ENCODE assay signal across 19 mouse cellular contexts in genomic region chr3:38776743-38777366, GRCm38 (mm10).
DNase-seq lines count a peak whose midpoint lies in the region; ATAC-seq and TF ChIP-seq lines count a peak whose summit lies in the region.
"Had no signal": no experiment of that assay in that cellular context is flagged by ENCODE, and none has a peak within 500 bp of the region (broad histone marks: within the 10 kb centered on the region; RNA-seq: fewer than 3 reads in every experiment).

No protein-coding gene starts in this region.

- no peak overlapping the region; the same call in 1 of the 2 replicates for H3K27ac ChIP-seq in forebrain, embryonic 13.5 days
- H3K27ac ChIP-seq in forebrain, postnatal 0 days (ENCODE audit: low read depth, low read length) = no peak overlapping the region
- no peak overlapping the region for H3K27ac ChIP-seq in neural tube, embryonic 12.5 days
- no peak overlapping the region for H3K27ac ChIP-seq in forebrain, embryonic 15.5 days (replicated peaks)
- H3K27ac ChIP-seq in midbrain, embryonic 15.5 days = 0 out of 2 replicates have a peak overlapping the region, but pooled peaks have one; percentile 28
- no peak overlapping the region for H3K27ac ChIP-seq in layer of hippocampus, adult 2 months
- H3K27ac ChIP-seq: heart, embryonic 13.5 days; liver, embryonic 12.5 days had no signal

- no peaks in the 10 kb centered on the region for H3K9me3 ChIP-seq in forebrain, embryonic 13.5 days (replicated peaks)
- H3K9me3 ChIP-seq in forebrain, postnatal 0 days (ENCODE audit: low read length) = no peaks in the 10 kb centered on the region
- no peaks in the 10 kb centered on the region for H3K9me3 ChIP-seq in neural tube, embryonic 12.5 days
- no peaks in the 10 kb centered on the region for H3K9me3 ChIP-seq in forebrain, embryonic 15.5 days
- no peaks in the 10 kb centered on the region for H3K9me3 ChIP-seq in midbrain, embryonic 15.5 days
- H3K9me3 ChIP-seq: heart, embryonic 13.5 days; liver, embryonic 12.5 days had no signal

- ATAC-seq in forebrain, embryonic 13.5 days = peak; percentile 86; the same call in 1 of the 2 replicates
- no peak for ATAC-seq in forebrain, postnatal 0 days
- ATAC-seq in neural tube, embryonic 12.5 days (ENCODE audit: low FRiP score, low read depth) = peak; percentile 63; the same call in 1 of the 2 replicates
- ATAC-seq in forebrain, embryonic 15.5 days (replicated peaks) = peak; percentile 43; the same call in 1 of the 2 replicates
- peak; percentile 75 for ATAC-seq in midbrain, embryonic 15.5 days (replicated peaks)
- ATAC-seq: liver, embryonic 12.5 days had no signal

- TF ChIP-seq CTCF in forebrain, postnatal 0 days (IDR thresholded peaks at IDR 0.05; ENCODE audit: low read depth) = no peak
- TF ChIP-seq CTCF in layer of hippocampus, adult 2 months (conservative IDR thresholded peaks at IDR 0.05) = no peak

- H3K27me3 ChIP-seq in forebrain, embryonic 13.5 days = no peaks in the 10 kb centered on the region
- H3K27me3 ChIP-seq in forebrain, postnatal 0 days (ENCODE audit: insufficient read depth, low read length) = no peaks in the 10 kb centered on the region
- no peaks in the 10 kb centered on the region for H3K27me3 ChIP-seq in neural tube, embryonic 12.5 days (replicated peaks)
- no peaks in the 10 kb centered on the region for H3K27me3 ChIP-seq in forebrain, embryonic 15.5 days
- H3K27me3 ChIP-seq in midbrain, embryonic 15.5 days (replicated peaks) = no peaks in the 10 kb centered on the region
- H3K27me3 ChIP-seq: CH12.LX; heart, embryonic 13.5 days; liver, embryonic 12.5 days had no signal

- H3K4me1 ChIP-seq in forebrain, embryonic 13.5 days = peaks cover 8% of the 10 kb centered on the region
- no peaks in the 10 kb centered on the region for H3K4me1 ChIP-seq in forebrain, postnatal 0 days (ENCODE audit: insufficient read depth)
- peaks cover 3% of the 10 kb centered on the region; the same call in 1 of the 2 replicates for H3K4me1 ChIP-seq in neural tube, embryonic 12.5 days
- no peaks in the 10 kb centered on the region for H3K4me1 ChIP-seq in forebrain, embryonic 15.5 days
- H3K4me1 ChIP-seq in midbrain, embryonic 15.5 days = peaks cover 7% of the 10 kb centered on the region; the same call in 1 of the 2 replicates
- H3K4me1 ChIP-seq: heart, embryonic 13.5 days; liver, embryonic 12.5 days had no signal

- no peaks in the 10 kb centered on the region for H3K36me3 ChIP-seq in forebrain, embryonic 13.5 days (ENCODE audit: poor library complexity, severe bottlenecking)
- no peaks in the 10 kb centered on the region for H3K36me3 ChIP-seq in forebrain, postnatal 0 days (ENCODE audit: insufficient read depth)
- no peaks in the 10 kb centered on the region for H3K36me3 ChIP-seq in neural tube, embryonic 12.5 days
- no peaks in the 10 kb centered on the region for H3K36me3 ChIP-seq in forebrain, embryonic 15.5 days
- no peaks in the 10 kb centered on the region for H3K36me3 ChIP-seq in midbrain, embryonic 15.5 days (replicated peaks)
- H3K36me3 ChIP-seq: heart, embryonic 13.5 days; liver, embryonic 12.5 days had no signal

- no peak overlapping the region for H3K4me3 ChIP-seq in forebrain, embryonic 13.5 days
- no peak overlapping the region for H3K4me3 ChIP-seq in forebrain, postnatal 0 days (ENCODE audit: low read depth, low read length)
- no peak overlapping the region for H3K4me3 ChIP-seq in neural tube, embryonic 12.5 days
- H3K4me3 ChIP-seq in forebrain, embryonic 15.5 days = no peak overlapping the region
- no peak overlapping the region for H3K4me3 ChIP-seq in midbrain, embryonic 15.5 days
- no peak overlapping the region for H3K4me3 ChIP-seq in layer of hippocampus, adult 2 months
- H3K4me3 ChIP-seq: heart, embryonic 13.5 days; liver, embryonic 12.5 days had no signal

- no peak overlapping the region for H3K9ac ChIP-seq in forebrain, embryonic 13.5 days
- H3K9ac ChIP-seq in forebrain, postnatal 0 days = no peak overlapping the region
- H3K9ac ChIP-seq in neural tube, embryonic 12.5 days = no peak overlapping the region
- H3K9ac ChIP-seq in forebrain, embryonic 15.5 days (replicated peaks) = no peak overlapping the region
- H3K9ac ChIP-seq in midbrain, embryonic 15.5 days = no peak overlapping the region
- H3K9ac ChIP-seq: heart, embryonic 13.5 days; liver, embryonic 12.5 days had no signal

- no peak for DNase-seq in forebrain, postnatal 0 days
- DNase-seq in neural tube, embryonic 10.5 days (ENCODE audit: extremely low spot score, low spot score) = no peak
- DNase-seq in layer of hippocampus, adult 2 months (ENCODE audit: low spot score in 2 of 2) = no peak
- no peak for DNase-seq in left cerebral cortex, adult 9 months (ENCODE audit: low spot score in 2 of 2)
- DNase-seq: cerebellum, adult 9-11 months; heart, postnatal 36 days; kidney, adult 9 months; kidney, postnatal 25 days; layer of hippocampus, adult 9-11 months; lung, adult 2 months; lung, postnatal 36 days; thymus, postnatal 36 days had no signal

- 40% methylated on average over 4 of the region's 4 CpGs for WGBS in forebrain, embryonic 13.5 days
- WGBS in forebrain, postnatal 0 days = 52% methylated on average over 4 of the region's 4 CpGs
- WGBS in neural tube, embryonic 12.5 days = 53% methylated on average over 4 of the region's 4 CpGs
- 43% methylated on average over 4 of the region's 4 CpGs for WGBS in forebrain, embryonic 15.5 days
- WGBS in midbrain, embryonic 15.5 days = 29% methylated on average over 4 of the region's 4 CpGs

- H3K4me2 ChIP-seq in forebrain, embryonic 13.5 days = no peak overlapping the region
- no peak overlapping the region for H3K4me2 ChIP-seq in forebrain, postnatal 0 days (ENCODE audit: low read depth)
- H3K4me2 ChIP-seq in neural tube, embryonic 12.5 days (replicated peaks) = no peak overlapping the region
- no peak overlapping the region for H3K4me2 ChIP-seq in forebrain, embryonic 15.5 days (replicated peaks)
- no peak overlapping the region for H3K4me2 ChIP-seq in midbrain, embryonic 15.5 days
- H3K4me2 ChIP-seq: heart, embryonic 13.5 days; liver, embryonic 12.5 days had no signal
